Mouse (Mus musculus) Patski (cell line): Measurements from ENCODE around the gene 5730409E04Rik. TPM values are rescaled to one million over a fixed set of nuclear protein-coding genes. Genes with fewer than 3 reads are reported as not detected.

Experiments
- ATAC-seq: fragments of 100-300 bp; one replicate; pipeline ENCODE4 v1.8.0; 2021
- CTCF ChIA-PET: fragments of 350-600 bp; sonication (Branson Sonifier 250); formaldehyde crosslinking; loops from one replicate; lab custom pipeline; 2022; ENCODE audit warnings: inconsistent platforms; lab: Charles Lee
- POLR2A ChIA-PET: fragments of 350-600 bp; sonication (Branson Sonifier 250); formaldehyde crosslinking; loops from one replicate; lab custom pipeline; 2022; ENCODE audit warnings: antibody characterized with exemption, inconsistent platforms; lab: Charles Lee
- DNase-seq: peaks from one replicate; pipeline ENCODE4 v3.0.0-alpha.2; 2011; ENCODE audit warnings: low read depth, low spot score
- H3K27me3 ChIP-seq: fragments of 371-371 bp; one replicate; pipeline ENCODE4 v1.5.1; 2021
- CTCF ChIP-seq: fragments of 100-300 bp; IDR thresholded peaks from one replicate; pipeline ENCODE4 v1.5.1; 2021
- in situ Hi-C: fragments of 300-500 bp; cut with MboI; formaldehyde crosslinking; loops from 3 replicates; pipeline ENCODE4 v1.11.1; 2018; ENCODE audit warnings: low pct_unique_long_range_greater_than_20kb, mixed read lengths
- polyA plus RNA-seq: library from polyadenylated mRNA; unstranded; gene quantifications from one replicate; pipeline ENCODE4 v1.2.3, GENCODE M21; 2021

5730409E04Rik gene
- polyA plus RNA-seq, 1 experiment from 2014 or later: 10.7 TPM

GRCm38 (mm10) chr4:126632668-126633067 lies 23.1 kb downstream of the 5730409E04Rik start:
- no peak for TF ChIP-seq CTCF
- in situ Hi-C loops: no loop called here
- ChIA-PET CTCF (no interaction called here), POLR2A (no interaction called here)
- DNase-seq (no peak), ATAC-seq (no peak)
- peaks cover 11% of the 10 kb centered on the region for H3K27me3 ChIP-seq

- no peak for ATAC-seq
- ChIA-PET POLR2A (no interaction called here), CTCF (no interaction called here)
- in situ Hi-C loops: no loop called here
- H3K27me3 ChIP-seq: peaks cover 14% of the 10 kb centered on the region
- no peak for DNase-seq
- TF ChIP-seq CTCF: no peak
Observed at GRCm38 (mm10) chr4:126636330-126636729, 26.7 kb downstream of the 5730409E04Rik start.

- DNase-seq (no peak), ATAC-seq (no peak)
- H3K27me3 ChIP-seq: peaks cover 14% of the 10 kb centered on the region
- TF ChIP-seq CTCF: no peak
- ChIA-PET POLR2A (no interaction called here), CTCF (no interaction called here)
- in situ Hi-C loops: no loop called here
Observed at GRCm38 (mm10) chr4:126637446-126637845, 27.8 kb downstream of the 5730409E04Rik start.

GRCm38 (mm10) chr4:126639339-126639738 lies 29.7 kb downstream of the 5730409E04Rik start:
- TF ChIP-seq CTCF: no peak
- in situ Hi-C loops: no loop called here
- peaks cover 15% of the 10 kb centered on the region for H3K27me3 ChIP-seq
- ChIA-PET POLR2A (no interaction called here), CTCF (no interaction called here)
- DNase-seq: no peak
- no peak for ATAC-seq

- CTCF ChIA-PET: no interaction called here
- POLR2A ChIA-PET: no interaction called here
- no peak for ATAC-seq
- H3K27me3 ChIP-seq: peaks cover 12% of the 10 kb centered on the region
- no peak for TF ChIP-seq CTCF
- no peak for DNase-seq
- in situ Hi-C loops: no loop called here
Observed at GRCm38 (mm10) chr4:126641901-126642300, 32.3 kb downstream of the 5730409E04Rik start.

- DNase-seq (no peak), ATAC-seq (no peak)
- POLR2A ChIA-PET: no interaction called here
- CTCF ChIA-PET: no interaction called here
- TF ChIP-seq CTCF: no peak
- in situ Hi-C loops: no loop called here
- peaks cover 19% of the 10 kb centered on the region for H3K27me3 ChIP-seq
Observed at GRCm38 (mm10) chr4:126643815-126644214, 34.2 kb downstream of the 5730409E04Rik start.

- DNase-seq: no peak
- POLR2A ChIA-PET: no interaction called here
- in situ Hi-C loops: no loop called here
Observed at GRCm38 (mm10) chr4:126644333-126644963, 34.8 kb downstream of the 5730409E04Rik start.

GRCm38 (mm10) chr4:126647996-126648910 lies 38.6 kb downstream of the 5730409E04Rik start:
- ATAC-seq (no peak), DNase-seq (no peak)
- in situ Hi-C loops: no loop called here
- CTCF ChIA-PET: no interaction called here
- POLR2A ChIA-PET: no interaction called here
- no peak for TF ChIP-seq CTCF
- H3K27me3 ChIP-seq: peaks cover 16% of the 10 kb centered on the region

More at GRCm38 (mm10) chr4:126644333-126644963, 34.8 kb downstream of the 5730409E04Rik start:
- CTCF ChIA-PET: no interaction called here
- peaks cover 17% of the 10 kb centered on the region for H3K27me3 ChIP-seq
- ATAC-seq: no peak
- TF ChIP-seq CTCF: no peak

- CTCF ChIA-PET: interaction anchor here (1.1 kb wide), 1 partner anchor 18 kb away, joined by 4 read pairs; no protein-coding TSS in a partner anchor
- TF ChIP-seq CTCF: no peak
- ATAC-seq: no peak
- peaks cover 19% of the 10 kb centered on the region for H3K27me3 ChIP-seq
- no peak for DNase-seq
- POLR2A ChIA-PET: no interaction called here
- in situ Hi-C loops: no loop called here
Observed at GRCm38 (mm10) chr4:126653148-126653547, 43.5 kb downstream of the 5730409E04Rik start.

- peaks cover 38% of the 10 kb centered on the region for H3K27me3 ChIP-seq
- ATAC-seq (no peak), DNase-seq (no peak)
- ChIA-PET CTCF (no interaction called here), POLR2A (no interaction called here)
- in situ Hi-C loops: no loop called here
- no peak for TF ChIP-seq CTCF
Observed at GRCm38 (mm10) chr4:126655356-126655755, 45.7 kb downstream of the 5730409E04Rik start.

GRCm38 (mm10) chr4:126661249-126661648 lies 51.6 kb downstream of the 5730409E04Rik start:
- ATAC-seq (no peak), DNase-seq (no peak)
- CTCF ChIA-PET: no interaction called here
- no peak for TF ChIP-seq CTCF
- peaks cover 38% of the 10 kb centered on the region for H3K27me3 ChIP-seq
- in situ Hi-C loops: no loop called here
- POLR2A ChIA-PET: no interaction called here

Other genes starting within 250 kb of the 5730409E04Rik start
- gene Ago3, start 180.3 kb upstream of the 5730409E04Rik start, polyA plus RNA-seq: 2.3 TPM
- gene Ago1, start 141.2 kb upstream of the 5730409E04Rik start, polyA plus RNA-seq: 23.5 TPM
- gene Ago4, start 76.3 kb upstream of the 5730409E04Rik start, polyA plus RNA-seq: 1.6 TPM
- 9.1 TPM for gene Clspn, start 52.9 kb upstream of the 5730409E04Rik start, polyA plus RNA-seq
- gene Psmb2, start 67.8 kb downstream of the 5730409E04Rik start, polyA plus RNA-seq: 162 TPM
- gene Tfap2e, start 126.4 kb downstream of the 5730409E04Rik start, polyA plus RNA-seq: not detected
- 24.0 TPM for gene Ncdn, start 143.6 kb downstream of the 5730409E04Rik start, polyA plus RNA-seq
- gene AU040320, start 143.7 kb downstream of the 5730409E04Rik start, polyA plus RNA-seq: 45.6 TPM